Mouse (Mus musculus) hindbrain, embryonic 12.5 days (tissue): ENCODE data around the gene Ifna7. TPM values are rescaled to one million over a fixed set of nuclear protein-coding genes. Genes with fewer than 3 reads are reported as not detected.
"Not testable (repeated sequence)": the region's sequence is repeated elsewhere in the genome, so short reads cannot be mapped to it uniquely, and the experiment has no call there.

Experiments
- ATAC-seq: fragments of 200-750 bp; cut with Nextera tagmentation; 2 replicates; pipeline ENCODE4 v1.8.0; 2017; ENCODE audit warnings: moderate TSS enrichment; ENCODE audit not compliant: low FRiP score
- H3K27ac ChIP-seq: fragments of 300-500 bp; sonication (generic); 2 replicates; pipeline ENCODE4 v1.5.1; 2016; ENCODE audit warnings: mild to moderate bottlenecking
- H3K27me3 ChIP-seq: fragments of 300-500 bp; sonication (generic); 2 replicates; pipeline ENCODE4 v1.6.1; 2016; ENCODE audit warnings: mild to moderate bottlenecking
- H3K36me3 ChIP-seq: fragments of 300-500 bp; sonication (generic); 2 replicates; pipeline ENCODE4 v1.6.1; 2016; ENCODE audit warnings: mild to moderate bottlenecking
- H3K4me1 ChIP-seq: fragments of 300-500 bp; sonication (generic); 2 replicates; pipeline ENCODE4 v1.6.1; 2016
- H3K4me2 ChIP-seq: fragments of 300-500 bp; sonication (generic); replicated peaks from 2 replicates; pipeline ENCODE4 v1.6.1; 2016; ENCODE audit warnings: mild to moderate bottlenecking
- H3K4me3 ChIP-seq: fragments of 300-500 bp; sonication (generic); 2 replicates; pipeline ENCODE4 v1.5.1; 2016; ENCODE audit warnings: mild to moderate bottlenecking
- H3K9ac ChIP-seq: fragments of 300-500 bp; sonication (generic); 2 replicates; pipeline ENCODE4 v1.6.1; 2016; ENCODE audit warnings: mild to moderate bottlenecking, moderate library complexity
- H3K9me3 ChIP-seq: fragments of 300-500 bp; sonication (generic); replicated peaks from 2 replicates; pipeline ENCODE4 v1.6.1; 2016; ENCODE audit warnings: mild to moderate bottlenecking
- WGBS: fragments of 180-500 bp; shearing (Covaris S2); methylation state at CpG from one replicate; pipeline ENCODE4 v1.1.7; 2016; 5-methylcytosine and 5-hydroxymethylcytosine counted together
- polyA plus RNA-seq: library from polyadenylated mRNA; unstranded; fragments of >200 nt; fragmentation: Nextera tagmentation; extraction: Ambion mirVana; gene quantifications from 2 replicates; pipeline ENCODE4 v1.2.1, GENCODE M21; 2016

Ifna7 gene
- polyA plus RNA-seq, 1 experiment from 2014 or later, result not detected

- not testable (repeated sequence) for H3K36me3 ChIP-seq, H3K9me3 ChIP-seq, H3K4me1 ChIP-seq, H3K4me3 ChIP-seq, H3K27ac ChIP-seq, H3K27me3 ChIP-seq, ATAC-seq, H3K9ac ChIP-seq, H3K4me2 ChIP-seq
- WGBS, result 13% methylated on average over 5 of the region's 7 CpGs
Observed at GRCm38 (mm10) chr4:88799365-88799764, 16.7 kb upstream of the Ifna7 start, which contains the start of gene Gm13285. Gm13285 (plus strand) TSS chr4:88799665.

- not testable (repeated sequence) for H3K36me3 ChIP-seq
Observed at GRCm38 (mm10) chr4:88802954-88803353, 13.1 kb upstream of the Ifna7 start, which contains the start of gene Gm13287. Gm13287 (plus strand) TSS chr4:88803254.

GRCm38 (mm10) chr4:88805231-88805630 lies 10.8 kb upstream of the Ifna7 start, which contains the start of gene Gm13288:
Gm13288 (plus strand) TSS chr4:88805531.
- H3K4me3 ChIP-seq, H3K27me3 ChIP-seq, H3K4me1 ChIP-seq, H3K9me3 ChIP-seq, H3K27ac ChIP-seq, H3K36me3 ChIP-seq, ATAC-seq, H3K9ac ChIP-seq: not testable (repeated sequence)
- H3K4me2 ChIP-seq, result peak within 1 kb of the TSS; percentile 43
- no CpG with 5 or more reads among the region's 8 CpGs for WGBS

More at GRCm38 (mm10) chr4:88802954-88803353, 13.1 kb upstream of the Ifna7 start, which contains the start of gene Gm13287:
- H3K4me2 ChIP-seq, H3K27me3 ChIP-seq, H3K9ac ChIP-seq, H3K4me1 ChIP-seq, H3K4me3 ChIP-seq, H3K27ac ChIP-seq, ATAC-seq, H3K9me3 ChIP-seq: not testable (repeated sequence)
- no CpG with 5 or more reads among the region's 29 CpGs for WGBS

GRCm38 (mm10) chr4:88805761-88806160 lies 10.3 kb upstream of the Ifna7 start:
- WGBS, result 0% methylated on average over 7 of the region's 34 CpGs
- not testable (repeated sequence) for H3K4me3 ChIP-seq, H3K9ac ChIP-seq, H3K27ac ChIP-seq, ATAC-seq, H3K36me3 ChIP-seq, H3K27me3 ChIP-seq, H3K9me3 ChIP-seq, H3K4me1 ChIP-seq
- peak overlapping the region; percentile 43 for H3K4me2 ChIP-seq

- 92% methylated on average over 1 of the region's 1 CpGs for WGBS
- Histone ChIP-seq H3K27me3 (no peaks in the 10 kb centered on the region; the same call in 1 of the 2 replicates), H3K27ac (no peak within 1 kb of the TSS), H3K4me3 (no peak within 1 kb of the TSS), H3K4me2 (no peak within 1 kb of the TSS), H3K36me3 (no peaks in the 10 kb centered on the region), H3K9ac (no peak within 1 kb of the TSS), H3K9me3 (no peaks in the 10 kb centered on the region), H3K4me1 (no peaks in the 10 kb centered on the region)
- ATAC-seq, result no peak
Observed at GRCm38 (mm10) chr4:88819659-88820058, 3.6 kb downstream of the Ifna7 start, which contains the start of gene Ifna11. Ifna11 (plus strand) TSS chr4:88819959.

- H3K4me3 ChIP-seq, result no peak overlapping the region
- H3K4me1 ChIP-seq, result no peaks in the 10 kb centered on the region
- H3K27me3 ChIP-seq, result no peaks in the 10 kb centered on the region
- no peak overlapping the region for H3K4me2 ChIP-seq
- no peak overlapping the region for H3K9ac ChIP-seq
- no peaks in the 10 kb centered on the region for H3K36me3 ChIP-seq
- H3K9me3 ChIP-seq, result no peaks in the 10 kb centered on the region
- H3K27ac ChIP-seq, result no peak overlapping the region
- WGBS, result 29% methylated on average over 4 of the region's 4 CpGs
- no peak for ATAC-seq
Observed at GRCm38 (mm10) chr4:88822995-88823394, 7.0 kb downstream of the Ifna7 start.

- not testable (repeated sequence) for H3K36me3 ChIP-seq, H3K9ac ChIP-seq, H3K4me3 ChIP-seq, ATAC-seq, H3K4me2 ChIP-seq, H3K27me3 ChIP-seq, H3K9me3 ChIP-seq, H3K4me1 ChIP-seq, H3K27ac ChIP-seq
Observed at GRCm38 (mm10) chr4:88827116-88827515, 11.1 kb downstream of the Ifna7 start, which contains the start of gene Ifna6. Ifna6 (plus strand) TSS chr4:88827416.

- Histone ChIP-seq H3K27me3 (no peaks in the 10 kb centered on the region), H3K4me3 (no peak overlapping the region), H3K9me3 (no peaks in the 10 kb centered on the region), H3K27ac (no peak overlapping the region), H3K9ac (no peak overlapping the region), H3K36me3 (no peaks in the 10 kb centered on the region), H3K4me1 (no peaks in the 10 kb centered on the region), H3K4me2 (no peak overlapping the region)
- ATAC-seq, result no peak
- 29% methylated on average over 4 of the region's 4 CpGs for WGBS
Observed at GRCm38 (mm10) chr4:88830523-88830922, 14.5 kb downstream of the Ifna7 start.

GRCm38 (mm10) chr4:88835225-88835624 lies 19.2 kb downstream of the Ifna7 start, which contains the start of gene Ifna5:
Ifna5 (plus strand) TSS chr4:88835525.
- not testable (repeated sequence) for H3K9ac ChIP-seq, H3K4me2 ChIP-seq, H3K27ac ChIP-seq, H3K9me3 ChIP-seq, H3K4me3 ChIP-seq, H3K4me1 ChIP-seq, ATAC-seq, H3K36me3 ChIP-seq, H3K27me3 ChIP-seq
- 50% methylated on average over 1 of the region's 1 CpGs for WGBS

GRCm38 (mm10) chr4:88838828-88839227 lies 22.8 kb downstream of the Ifna7 start:
- WGBS, result 53% methylated on average over 3 of the region's 3 CpGs
- H3K9ac ChIP-seq, result no peak overlapping the region
- no peaks in the 10 kb centered on the region for H3K4me1 ChIP-seq
- H3K4me2 ChIP-seq, result no peak overlapping the region
- no peak overlapping the region for H3K4me3 ChIP-seq
- H3K36me3 ChIP-seq, result no peaks in the 10 kb centered on the region
- no peaks in the 10 kb centered on the region for H3K9me3 ChIP-seq
- no peak overlapping the region for H3K27ac ChIP-seq
- no peak for ATAC-seq
- no peaks in the 10 kb centered on the region for H3K27me3 ChIP-seq

- Histone ChIP-seq H3K9me3 (no peaks in the 10 kb centered on the region), H3K9ac (no peak overlapping the region), H3K27me3 (no peaks in the 10 kb centered on the region), H3K36me3 (no peaks in the 10 kb centered on the region), H3K27ac (no peak overlapping the region), H3K4me3 (no peak overlapping the region), H3K4me1 (no peaks in the 10 kb centered on the region), H3K4me2 (no peak overlapping the region)
- 84% methylated on average over 3 of the region's 3 CpGs for WGBS
- no peak for ATAC-seq
Observed at GRCm38 (mm10) chr4:88840058-88840457, 24.0 kb downstream of the Ifna7 start.

- 26% methylated on average over 2 of the region's 2 CpGs for WGBS
- Histone ChIP-seq H3K27me3 (no peaks in the 10 kb centered on the region), H3K27ac (no peak within 1 kb of the TSS), H3K4me2 (no peak within 1 kb of the TSS), H3K36me3 (no peaks in the 10 kb centered on the region), H3K4me1 (no peaks in the 10 kb centered on the region), H3K9ac (no peak within 1 kb of the TSS), H3K9me3 (no peaks in the 10 kb centered on the region), H3K4me3 (no peak within 1 kb of the TSS)
- ATAC-seq, result no peak
Observed at GRCm38 (mm10) chr4:88841438-88841911, 25.4 kb downstream of the Ifna7 start, which contains the start of gene Ifna4. Ifna4 (plus strand) TSS chr4:88841861.

- H3K27ac ChIP-seq, result no peak overlapping the region
- H3K4me2 ChIP-seq, result no peak overlapping the region
- no peak for ATAC-seq
- no peaks in the 10 kb centered on the region for H3K36me3 ChIP-seq
- no peak overlapping the region for H3K9ac ChIP-seq
- WGBS, result 70% methylated on average over 2 of the region's 2 CpGs
- no peaks in the 10 kb centered on the region for H3K4me1 ChIP-seq
- H3K4me3 ChIP-seq, result no peak overlapping the region
- H3K9me3 ChIP-seq, result no peaks in the 10 kb centered on the region
- H3K27me3 ChIP-seq, result no peaks in the 10 kb centered on the region
Observed at GRCm38 (mm10) chr4:88845334-88845733, 29.3 kb downstream of the Ifna7 start.
